Mouse (Mus musculus) forebrain, embryonic 16.5 days (tissue): ENCODE measurements at regions not wholly inside any gene's neighbourhood (a gene's known extent, or its start where the extent isn't known, plus 50 kb on each side); places are given as distances from the start of the nearest gene placed in this dataset.
"Not testable (repeated sequence)": the region's sequence is repeated elsewhere in the genome, so short reads cannot be mapped to it uniquely, and the experiment has no call there.

Source experiments
- ATAC-seq: fragments of 200-750 bp; cut with Nextera tagmentation; 2 replicates; pipeline ENCODE4 v1.8.0; 2017; ENCODE audit warnings: mild to moderate bottlenecking, moderate library complexity
- H3K27ac ChIP-seq: fragments of 300-500 bp; sonication (generic); 2 replicates; pipeline ENCODE4 v1.5.1; 2014; ENCODE audit warnings: low read length, control low read depth
- H3K27me3 ChIP-seq: fragments of 300-500 bp; sonication (generic); replicated peaks from 2 replicates; pipeline ENCODE4 v1.6.1; 2014; ENCODE audit warnings: low read length; ENCODE audit not compliant: control insufficient read depth, insufficient read depth
- H3K36me3 ChIP-seq: fragments of 300-500 bp; sonication (generic); 2 replicates; pipeline ENCODE4 v1.6.1; 2014; ENCODE audit not compliant: control insufficient read depth, insufficient read depth
- H3K4me1 ChIP-seq: fragments of 300-500 bp; sonication (generic); replicated peaks from 2 replicates; pipeline ENCODE4 v1.6.1; 2014; ENCODE audit warnings: low read length; ENCODE audit not compliant: control insufficient read depth, insufficient read depth
- H3K4me2 ChIP-seq: fragments of 300-500 bp; sonication (generic); 2 replicates; pipeline ENCODE4 v1.6.1; 2014; ENCODE audit warnings: mild to moderate bottlenecking, low read length, control low read depth
- H3K4me3 ChIP-seq: fragments of 300-500 bp; sonication (generic); replicated peaks from 2 replicates; pipeline ENCODE4 v1.5.1; 2014; ENCODE audit warnings: mild to moderate bottlenecking, low read length, control low read depth
- H3K9ac ChIP-seq: fragments of 300-500 bp; sonication (generic); replicated peaks from 2 replicates; pipeline ENCODE4 v1.6.1; 2014; ENCODE audit warnings: low read depth, low read length, control low read depth
- H3K9me3 ChIP-seq: fragments of 300-500 bp; sonication (generic); 2 replicates; pipeline ENCODE4 v1.6.1; 2016; ENCODE audit warnings: low read length; ENCODE audit not compliant: control insufficient read depth
- WGBS: fragments of 180-500 bp; shearing (Covaris S2); extraction: QIAGEN DNeasy Blood & Tissue Kit; methylation state at CpG from one replicate; pipeline ENCODE4 v1.1.7; 2014; 5-methylcytosine and 5-hydroxymethylcytosine counted together

DNA sequence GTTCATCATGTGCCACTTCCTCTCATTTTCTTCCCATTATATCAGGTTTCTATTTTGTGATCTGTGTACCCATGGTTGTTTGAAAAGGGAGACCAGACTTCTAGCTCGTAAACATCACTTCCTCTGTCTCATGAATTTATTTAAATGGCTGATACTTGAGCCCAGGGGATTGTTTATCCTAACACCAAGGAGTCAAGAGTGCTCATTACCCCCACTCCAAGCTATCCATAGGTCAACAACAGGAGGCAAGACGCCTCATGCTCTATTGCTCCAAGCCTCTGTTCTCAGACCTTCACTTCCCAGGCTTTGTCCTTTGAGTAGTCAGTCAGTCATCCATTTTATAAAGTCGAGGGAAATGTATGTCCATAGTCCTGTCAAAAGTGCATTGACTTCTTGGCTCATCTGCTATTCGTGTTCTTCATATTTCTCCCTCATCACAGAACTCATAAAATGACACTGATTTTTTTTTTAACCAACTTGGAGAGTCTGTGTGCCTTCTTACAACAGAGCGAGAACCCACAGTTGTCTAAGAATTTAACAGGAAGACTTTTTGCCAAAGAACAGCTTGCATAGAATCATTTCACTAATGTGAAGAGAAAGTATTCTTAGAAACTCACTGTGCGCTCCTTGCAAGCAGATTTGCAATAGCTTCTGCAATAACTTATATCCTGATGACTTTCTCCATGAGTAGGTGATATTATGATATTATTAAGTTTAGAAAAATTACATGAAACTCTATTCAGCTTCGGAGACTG lies 231.8 kb downstream of the Bmp2 start:
- Histone ChIP-seq H3K27ac (no peak overlapping the region), H3K36me3 (no peaks in the 10 kb centered on the region), H3K4me1 (no peaks in the 10 kb centered on the region), H3K27me3 (no peaks in the 10 kb centered on the region), H3K4me3 (no peak overlapping the region), H3K4me2 (no peak overlapping the region), H3K9ac (no peak overlapping the region), H3K9me3 (no peaks in the 10 kb centered on the region)
- WGBS, result 76% methylated on average over 7 of the region's 7 CpGs
- no peak for ATAC-seq

GRCm38 (mm10) chr2:133791031-133791430 lies 239.1 kb downstream of the Bmp2 start:
- no peak overlapping the region for H3K4me2 ChIP-seq
- H3K9ac ChIP-seq, result no peak overlapping the region
- H3K4me3 ChIP-seq, result no peak overlapping the region
- no peaks in the 10 kb centered on the region for H3K36me3 ChIP-seq
- H3K9me3 ChIP-seq, result no peaks in the 10 kb centered on the region
- no peak overlapping the region for H3K27ac ChIP-seq
- WGBS, result 87% methylated on average over 1 of the region's 1 CpGs
- H3K27me3 ChIP-seq, result no peaks in the 10 kb centered on the region
- no peaks in the 10 kb centered on the region for H3K4me1 ChIP-seq
- no peak for ATAC-seq

DNA sequence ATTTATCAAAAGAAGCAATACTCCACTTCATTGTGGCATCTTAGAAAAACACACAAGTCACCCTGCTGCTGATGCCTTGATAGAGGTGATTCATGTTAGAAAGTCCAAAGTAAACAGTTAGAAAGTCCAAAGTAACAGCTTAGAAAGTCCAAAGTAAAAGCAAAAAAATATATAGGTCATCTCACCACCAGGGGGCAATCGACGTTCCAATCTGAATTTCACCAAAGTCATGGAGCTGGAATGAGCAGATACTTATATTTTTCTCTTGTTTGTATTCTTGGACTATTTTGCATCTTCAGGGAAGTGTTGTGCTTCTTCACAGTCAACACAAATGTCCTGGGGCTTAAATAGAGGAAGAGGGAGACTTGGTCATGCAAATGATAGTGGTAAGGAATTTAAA lies 241.3 kb downstream of the Bmp2 start:
- no peak for ATAC-seq
- Histone ChIP-seq H3K27me3 (no peaks in the 10 kb centered on the region), H3K4me2 (no peak overlapping the region), H3K27ac (no peak overlapping the region), H3K36me3 (no peaks in the 10 kb centered on the region), H3K4me3 (no peak overlapping the region), H3K9ac (no peak overlapping the region), H3K9me3 (no peaks in the 10 kb centered on the region), H3K4me1 (no peaks in the 10 kb centered on the region)
- 37% methylated on average over 2 of the region's 2 CpGs for WGBS

GRCm38 (mm10) chr2:133802666-133803065 lies 250.7 kb downstream of the Bmp2 start:
- H3K36me3 ChIP-seq, result no peaks in the 10 kb centered on the region
- WGBS, result 41% methylated on average over 3 of the region's 3 CpGs
- H3K27me3 ChIP-seq, result no peaks in the 10 kb centered on the region
- no peaks in the 10 kb centered on the region for H3K9me3 ChIP-seq
- H3K27ac ChIP-seq, result no peak overlapping the region
- H3K4me3 ChIP-seq, result no peak overlapping the region
- no peak overlapping the region for H3K9ac ChIP-seq
- no peak for ATAC-seq
- no peaks in the 10 kb centered on the region for H3K4me1 ChIP-seq
- H3K4me2 ChIP-seq, result no peak overlapping the region

- ATAC-seq, result no peak
- H3K9me3 ChIP-seq, result no peaks in the 10 kb centered on the region
- H3K9ac ChIP-seq, result no peak overlapping the region
- no peak overlapping the region for H3K4me3 ChIP-seq
- no peaks in the 10 kb centered on the region for H3K27me3 ChIP-seq
- H3K27ac ChIP-seq, result no peak overlapping the region
- WGBS, result 86% methylated on average over 4 of the region's 4 CpGs
- H3K4me1 ChIP-seq, result no peaks in the 10 kb centered on the region
- no peak overlapping the region for H3K4me2 ChIP-seq
- no peaks in the 10 kb centered on the region for H3K36me3 ChIP-seq
Measured at GRCm38 (mm10) chr2:133821418-133821817, 269.5 kb downstream of the Bmp2 start.

DNA sequence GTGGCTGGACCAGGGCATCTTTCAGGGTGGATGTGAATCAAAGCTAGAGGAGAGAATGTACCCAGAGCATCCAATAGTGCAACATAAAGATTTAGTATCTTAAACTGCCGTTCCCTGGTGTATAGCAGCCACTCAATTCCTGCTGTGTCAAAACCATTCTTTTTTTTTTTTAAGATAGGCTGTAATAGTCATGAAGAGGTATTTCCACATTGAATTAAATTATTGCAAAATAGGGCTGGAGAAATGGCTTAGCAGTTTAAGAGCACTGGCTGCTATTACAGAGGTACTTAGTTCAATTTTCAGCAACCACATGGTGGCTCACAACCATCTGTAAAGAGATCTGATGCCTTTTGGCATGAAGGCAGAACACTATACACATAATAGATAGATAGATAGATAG lies 277.4 kb downstream of the Bmp2 start:
- H3K27me3 ChIP-seq, result no peaks in the 10 kb centered on the region
- no peaks in the 10 kb centered on the region for H3K4me1 ChIP-seq
- no peak for ATAC-seq
- H3K9ac ChIP-seq, result no peak overlapping the region
- H3K36me3 ChIP-seq, result no peaks in the 10 kb centered on the region
- 89% methylated on average over 1 of the region's 1 CpGs for WGBS
- H3K4me2 ChIP-seq, result no peak overlapping the region
- no peak overlapping the region for H3K27ac ChIP-seq
- no peaks in the 10 kb centered on the region for H3K9me3 ChIP-seq
- H3K4me3 ChIP-seq, result no peak overlapping the region

DNA sequence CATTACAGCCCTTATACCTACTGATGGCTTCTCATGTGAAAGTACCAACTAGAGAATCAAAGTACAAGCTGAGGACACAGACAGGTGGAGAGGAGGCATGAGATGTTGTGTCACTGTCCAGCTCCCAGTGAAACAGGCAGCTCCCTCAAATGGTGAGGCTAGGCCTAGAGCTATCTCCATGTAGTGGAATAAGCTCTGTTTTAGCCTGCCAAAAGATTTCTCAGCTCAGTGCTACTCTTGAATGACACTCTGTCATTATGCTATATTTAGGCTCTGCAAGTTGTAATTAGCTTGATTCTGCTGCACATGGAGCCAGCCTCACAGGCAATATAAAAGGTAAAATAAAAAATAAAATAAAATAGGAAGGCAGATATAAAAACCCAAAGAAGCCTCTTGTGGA lies 298.5 kb downstream of the Bmp2 start:
- Histone ChIP-seq H3K9ac (no peak overlapping the region), H3K4me2 (no peak overlapping the region), H3K27me3 (no peaks in the 10 kb centered on the region), H3K27ac (no peak overlapping the region), H3K36me3 (no peaks in the 10 kb centered on the region), H3K9me3 (no peaks in the 10 kb centered on the region), H3K4me3 (no peak overlapping the region), H3K4me1 (no peaks in the 10 kb centered on the region)
- ATAC-seq, result no peak; the same call in 1 of the 2 replicates

GRCm38 (mm10) chr2:133874982-133875381 lies 323.0 kb downstream of the Bmp2 start:
- not testable (repeated sequence) for H3K9ac ChIP-seq, H3K4me2 ChIP-seq, H3K4me1 ChIP-seq, H3K36me3 ChIP-seq, ATAC-seq, H3K27me3 ChIP-seq, H3K27ac ChIP-seq, H3K9me3 ChIP-seq, H3K4me3 ChIP-seq
- WGBS, result 93% methylated on average over 8 of the region's 8 CpGs

GRCm38 (mm10) chr2:133883682-133884081 lies 331.7 kb downstream of the Bmp2 start:
- no peaks in the 10 kb centered on the region for H3K9me3 ChIP-seq
- H3K9ac ChIP-seq, result no peak overlapping the region
- H3K4me2 ChIP-seq, result no peak overlapping the region
- H3K4me3 ChIP-seq, result no peak overlapping the region
- no peaks in the 10 kb centered on the region for H3K4me1 ChIP-seq
- no peak overlapping the region for H3K27ac ChIP-seq
- H3K27me3 ChIP-seq, result no peaks in the 10 kb centered on the region
- no peaks in the 10 kb centered on the region for H3K36me3 ChIP-seq
- no peak for ATAC-seq

- Histone ChIP-seq H3K27me3 (no peaks in the 10 kb centered on the region), H3K4me2 (no peak overlapping the region), H3K4me1 (no peaks in the 10 kb centered on the region), H3K27ac (no peak overlapping the region), H3K9ac (no peak overlapping the region), H3K9me3 (no peaks in the 10 kb centered on the region), H3K36me3 (no peaks in the 10 kb centered on the region), H3K4me3 (no peak overlapping the region)
- 81% methylated on average over 6 of the region's 6 CpGs for WGBS
- no peak for ATAC-seq
Measured at GRCm38 (mm10) chr2:133906269-133906668, 354.3 kb downstream of the Bmp2 start.
